Mouse (Mus musculus) urinary bladder, postnatal 25 days (tissue): Measurements from ENCODE around the gene Dhrs4.

Source experiments
- DNase-seq: peaks from one replicate; pipeline ENCODE4 v3.0.0; 2022; ENCODE audit warnings: low spot score

Dhrs4 gene

GRCm38 (mm10) chr14:55486836-55487235, 8.3 kb downstream of the Dhrs4 start:
- DNase-seq = no peak

- peak; percentile 35 for DNase-seq
These were observed 12.0 kb downstream of the Dhrs4 start, which contains the start of gene Carmil3 for GRCm38 (mm10) chr14:55490361-55491201. Carmil3 (plus strand) TSS chr14:55490651.

- DNase-seq = peak; percentile 42
These were observed 12.8 kb downstream of the Dhrs4 start for GRCm38 (mm10) chr14:55491291-55491833.

GRCm38 (mm10) chr14:55492103-55492502, 13.5 kb downstream of the Dhrs4 start:
- no peak for DNase-seq

- no peak for DNase-seq
These were observed 17.1 kb downstream of the Dhrs4 start for GRCm38 (mm10) chr14:55495509-55496240.

- no peak for DNase-seq
These were observed 18.3 kb downstream of the Dhrs4 start for GRCm38 (mm10) chr14:55496761-55497448.

- DNase-seq = peak; percentile 90
These were observed 18.9 kb downstream of the Dhrs4 start for GRCm38 (mm10) chr14:55497449-55497821.

- no peak for DNase-seq
These were observed 27.1 kb downstream of the Dhrs4 start for GRCm38 (mm10) chr14:55505612-55506011.

GRCm38 (mm10) chr14:55507801-55508200, 29.2 kb downstream of the Dhrs4 start:
- DNase-seq = no peak

GRCm38 (mm10) chr14:55509540-55509939, 31.0 kb downstream of the Dhrs4 start:
- DNase-seq = no peak

GRCm38 (mm10) chr14:55510125-55510731, 31.7 kb downstream of the Dhrs4 start, which contains the start of gene Cpne6:
Cpne6 (plus strand) TSS chr14:55510445.
- no peak for DNase-seq

- DNase-seq = no peak
These were observed 32.5 kb downstream of the Dhrs4 start for GRCm38 (mm10) chr14:55511037-55511436.

GRCm38 (mm10) chr14:55513927-55514326, 35.4 kb downstream of the Dhrs4 start:
- DNase-seq = no peak

GRCm38 (mm10) chr14:55515846-55516245, 37.3 kb downstream of the Dhrs4 start:
- DNase-seq = no peak

GRCm38 (mm10) chr14:55518897-55519296, 40.3 kb downstream of the Dhrs4 start:
- no peak for DNase-seq

GRCm38 (mm10) chr14:55519604-55520003, 41.0 kb downstream of the Dhrs4 start:
- DNase-seq = no peak

GRCm38 (mm10) chr14:55520451-55521361, 42.1 kb downstream of the Dhrs4 start:
- DNase-seq = peak; percentile 20

GRCm38 (mm10) chr14:55524062-55524461, 45.5 kb downstream of the Dhrs4 start:
- no peak for DNase-seq

GRCm38 (mm10) chr14:55524785-55525184, 46.2 kb downstream of the Dhrs4 start, which contains the start of gene Nrl:
Nrl (minus strand) TSS chr14:55524981.
- no peak for DNase-seq

GRCm38 (mm10) chr14:55526674-55527073, 48.1 kb downstream of the Dhrs4 start:
- no peak for DNase-seq

GRCm38 (mm10) chr14:55527940-55528339, 49.4 kb downstream of the Dhrs4 start:
- DNase-seq = no peak
